Mouse (Mus musculus): ENCODE measurements around the gene Ireb2. TPM values are rescaled to one million over a fixed set of nuclear protein-coding genes. Genes with fewer than 3 reads are reported as not detected.

The Ireb2 gene
- polyA plus RNA-seq, 1 experiment = 36.5 TPM

DNA sequence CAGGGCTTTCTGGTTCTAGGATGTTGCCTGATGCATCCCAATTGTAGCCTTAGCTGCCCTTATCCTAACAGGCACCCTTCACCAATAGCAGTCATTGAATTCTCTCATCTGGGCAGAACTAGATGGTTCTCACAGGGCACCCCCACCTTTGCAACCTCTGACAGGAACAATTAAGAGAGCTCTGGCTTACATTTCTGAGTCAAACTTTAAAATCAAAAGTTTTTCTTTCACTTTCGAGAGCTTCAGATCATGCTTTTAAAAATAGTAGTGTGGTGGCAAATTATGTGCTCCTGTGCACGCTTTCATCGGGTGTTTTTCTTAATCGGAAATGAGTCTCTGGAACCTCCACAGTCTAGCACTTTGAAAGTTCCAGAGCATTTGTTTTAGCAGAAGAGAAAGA, 97.5 kb downstream of the Ireb2 start:
- H3K36me3 ChIP-seq (ENCODE audit: control insufficient read depth, insufficient read depth, low read length) = no peaks in the 10 kb centered on the region; the same call in 1 of the 2 replicates
- H3K4me3 ChIP-seq (ENCODE audit: control insufficient read depth, low read depth, low read length) = no peak overlapping the region
- no peak overlapping the region for H3K27ac ChIP-seq (ENCODE audit: control insufficient read depth, insufficient read depth, low read depth, low read length)
- no peaks in the 10 kb centered on the region for H3K27me3 ChIP-seq (ENCODE audit: control insufficient read depth, insufficient read depth, low read length)
- TF ChIP-seq CTCF (IDR thresholded peaks at IDR 0.05; ENCODE audit: control insufficient read depth, insufficient read depth, insufficient replicate concordance, low read depth, low read length) (no peak), POLR2A (IDR thresholded peaks at IDR 0.05; ENCODE audit: control insufficient read depth, low read depth, low read length) (no peak)
- no peaks in the 10 kb centered on the region for H3K4me1 ChIP-seq (ENCODE audit: control insufficient read depth, insufficient read depth, low read length)

Other genes starting within 250 kb of the Ireb2 start
- gene Acsbg1, start 201.9 kb upstream of the Ireb2 start, polyA plus RNA-seq (2012; rRNA removed) = 91.8 and 114 TPM in 2 replicates
- 129 and 142 TPM in 2 replicates for gene Dnaja4, start 164.9 kb upstream of the Ireb2 start, polyA plus RNA-seq (2012; rRNA removed)
- gene Wdr61, start 129.3 kb upstream of the Ireb2 start, polyA plus RNA-seq (2012; rRNA removed) = 24.5 and 26.9 TPM in 2 replicates
- 12.2 and 13.1 TPM in 2 replicates for gene Crabp1, start 99.0 kb upstream of the Ireb2 start, polyA plus RNA-seq (2012; rRNA removed)
- gene Hykk, start 53.5 kb downstream of the Ireb2 start, polyA plus RNA-seq (2012; rRNA removed) = 0.16 and 0.36 TPM in 2 replicates
- 56.6 and 80.4 TPM in 2 replicates for gene Psma4, start 87.0 kb downstream of the Ireb2 start, polyA plus RNA-seq (2012; rRNA removed)
- gene AY074887, start 87.2 kb downstream of the Ireb2 start, polyA plus RNA-seq (2012; rRNA removed) = 0.25 TPM in 1 of 2 replicates, not detected in the other
- 6.7 and 9.2 TPM in 2 replicates for gene Chrna5, start 117.1 kb downstream of the Ireb2 start, polyA plus RNA-seq (2012; rRNA removed)
- 0.05 and 0.06 TPM in 2 replicates for gene Chrna3, start 162.8 kb downstream of the Ireb2 start, polyA plus RNA-seq (2012; rRNA removed)
- 1.7 and 2.0 TPM in 2 replicates for gene Chrnb4, start 185.0 kb downstream of the Ireb2 start, polyA plus RNA-seq (2012; rRNA removed)